Mouse (Mus musculus): ENCODE results near the gene Kcnn1.

GRCm38 (mm10) chr8:70865350-70866000 lies 2.4 kb upstream of the Kcnn1 start:
- TF ChIP-seq POLR2A (IDR thresholded peaks at IDR 0.05; ENCODE audit: low read depth, low read length) (no peak), CTCF (IDR thresholded peaks at IDR 0.05; ENCODE audit: extremely low read depth, insufficient read depth, insufficient read length, insufficient replicate concordance) (no peak)
